Mouse (Mus musculus) heart, adult 2 months (tissue): ENCODE measurements around the gene Ube2r2. TPM values are rescaled to one million over a fixed set of nuclear protein-coding genes. Genes with fewer than 3 reads are reported as not detected.

ENCODE experiments used
- DNase-seq, 2 experiments: peaks; one replicate each; pipeline ENCODE4 v3.0.0; 2021
- H3K27ac ChIP-seq: fragments of 200-600 bp; 2 replicates; pipeline ENCODE4 v1.8.1; 2022
- H3K27me3 ChIP-seq: fragments of 200-500 bp; 2 replicates; pipeline ENCODE4 v1.6.1; 2012; ENCODE audit warnings: mild to moderate bottlenecking, low read length, inconsistent platforms, mixed read lengths; ENCODE audit not compliant: control insufficient read depth, insufficient read depth
- H3K36me3 ChIP-seq: fragments of 200-500 bp; 2 replicates; pipeline ENCODE4 v1.6.1; 2012; ENCODE audit warnings: low read length, inconsistent platforms; ENCODE audit not compliant: control insufficient read depth, insufficient read depth
- H3K4me1 ChIP-seq: fragments of 200-500 bp; 2 replicates; pipeline ENCODE4 v1.6.1; 2011; ENCODE audit warnings: low read length; ENCODE audit not compliant: control insufficient read depth, insufficient read depth
- H3K4me3 ChIP-seq: fragments of 200-600 bp; 2 replicates; pipeline ENCODE4 v1.8.1; 2022
- H3K79me2 ChIP-seq: fragments of 200-500 bp; replicated peaks from 2 replicates; pipeline ENCODE4 v1.6.1; 2012; ENCODE audit warnings: mild to moderate bottlenecking, inconsistent platforms, low read length, moderate library complexity, mixed read lengths; ENCODE audit not compliant: control insufficient read depth, insufficient read depth
- H3K9ac ChIP-seq: fragments of 200-500 bp; 2 replicates; pipeline ENCODE4 v1.6.1; 2012; ENCODE audit warnings: low read depth, mild to moderate bottlenecking, control low read depth, inconsistent platforms, low read length, mixed read lengths
- CTCF ChIP-seq: fragments of 200-600 bp; IDR thresholded peaks from 2 replicates; pipeline ENCODE4 v1.8.1; 2022; ENCODE audit warnings: antibody characterized with exemption, mild to moderate bottlenecking, moderate library complexity
- EP300 ChIP-seq: fragments of 200-500 bp; IDR thresholded peaks from 2 replicates; pipeline ENCODE4 v1.6.1; 2011; ENCODE audit warnings: low read depth, low read length, control low read depth; ENCODE audit not compliant: insufficient read depth
- POLR2A ChIP-seq: fragments of 200-500 bp; IDR thresholded peaks from 2 replicates; pipeline ENCODE4 v1.6.1; 2011; ENCODE audit warnings: mild to moderate bottlenecking, low read depth, low read length, control low read depth; ENCODE audit not compliant: insufficient read depth
- WGBS: fragments of 180-500 bp; shearing (Covaris S2); methylation state at CpG from one replicate; pipeline ENCODE4 v1.1.7; 2018; 5-methylcytosine and 5-hydroxymethylcytosine counted together
- intact Hi-C: fragments of 180-260 bp; cut with DNase I; formaldehyde crosslinking; loops from one replicate; pipeline ENCODE4 v1.15.1; 2025
- polyA plus RNA-seq: library from polyadenylated mRNA; depleted of rRNA; stranded (reverse); fragments of >200 nt; gene quantifications from 2 replicates; pipeline ENCODE4 v1.2.3, GENCODE M21; 2012
- total RNA-seq, 2 experiments: library from RNA; stranded (reverse); gene quantifications; 2 replicates each; pipeline ENCODE4 v1.2.3; 2021

Ube2r2 gene
- total and polyA plus RNA-seq, 3 experiments: 52.7 to 133 (median 121) TPM

DNA sequence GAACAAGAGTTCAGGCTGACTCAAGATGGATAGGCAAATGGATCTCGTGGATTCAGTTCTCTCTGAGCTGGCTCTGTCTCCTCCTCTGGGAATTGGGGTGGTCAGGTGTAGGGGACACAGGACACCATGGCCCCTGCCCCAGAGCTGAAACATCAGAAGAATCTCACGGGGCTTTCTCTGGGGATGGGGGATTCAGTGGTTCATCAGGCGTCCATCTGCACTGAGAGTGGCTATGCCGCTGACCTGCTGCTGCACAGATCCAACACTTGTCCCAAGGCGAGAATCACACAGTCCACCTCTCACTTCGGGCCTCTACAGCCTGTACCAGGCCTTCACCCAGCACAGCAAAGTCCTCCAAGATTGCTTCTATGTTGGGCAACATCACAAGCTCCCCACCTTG lies 20.5 kb upstream of the Ube2r2 start:
- Histone ChIP-seq H3K79me2 (no peaks in the 10 kb centered on the region), H3K4me3 (no peak overlapping the region), H3K27me3 (no peaks in the 10 kb centered on the region), H3K9ac (no peak overlapping the region), H3K4me1 (no peaks in the 10 kb centered on the region), H3K36me3 (no peaks in the 10 kb centered on the region), H3K27ac (no peak overlapping the region)
- no peak for DNase-seq
- 91% methylated on average over 6 of the region's 6 CpGs for WGBS
- TF ChIP-seq EP300 (no peak), CTCF (no peak), POLR2A (no peak)
- intact Hi-C loops: no loop called here

DNA sequence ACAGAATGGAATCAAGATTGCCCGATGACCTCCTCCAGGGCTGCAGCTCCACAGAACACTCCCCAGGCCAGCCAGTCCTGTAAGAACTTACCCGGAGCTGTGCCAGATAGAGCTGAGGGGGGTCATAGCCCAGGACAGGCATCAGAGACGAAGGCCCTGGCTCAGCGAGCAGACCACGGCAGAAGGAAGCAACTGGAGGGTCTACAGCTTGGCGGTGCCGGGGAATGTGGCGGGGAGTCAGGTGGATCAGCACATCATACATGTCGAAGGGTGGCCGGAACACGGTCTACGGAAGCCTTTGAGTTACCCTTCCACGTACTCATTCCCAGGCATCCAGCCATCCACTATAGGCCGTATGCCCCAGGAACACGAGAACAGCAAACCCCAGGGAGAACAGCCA lies 19.8 kb upstream of the Ube2r2 start:
- H3K9ac ChIP-seq: no peak overlapping the region
- WGBS: 94% methylated on average over 15 of the region's 15 CpGs
- no peaks in the 10 kb centered on the region for H3K4me1 ChIP-seq
- H3K27me3 ChIP-seq: no peaks in the 10 kb centered on the region
- H3K4me3 ChIP-seq: no peak overlapping the region
- H3K27ac ChIP-seq: no peak overlapping the region
- no peaks in the 10 kb centered on the region for H3K79me2 ChIP-seq
- H3K36me3 ChIP-seq: no peaks in the 10 kb centered on the region
- TF ChIP-seq CTCF (no peak), EP300 (no peak), POLR2A (no peak)
- intact Hi-C loops: no loop called here
- no peak for DNase-seq

DNA sequence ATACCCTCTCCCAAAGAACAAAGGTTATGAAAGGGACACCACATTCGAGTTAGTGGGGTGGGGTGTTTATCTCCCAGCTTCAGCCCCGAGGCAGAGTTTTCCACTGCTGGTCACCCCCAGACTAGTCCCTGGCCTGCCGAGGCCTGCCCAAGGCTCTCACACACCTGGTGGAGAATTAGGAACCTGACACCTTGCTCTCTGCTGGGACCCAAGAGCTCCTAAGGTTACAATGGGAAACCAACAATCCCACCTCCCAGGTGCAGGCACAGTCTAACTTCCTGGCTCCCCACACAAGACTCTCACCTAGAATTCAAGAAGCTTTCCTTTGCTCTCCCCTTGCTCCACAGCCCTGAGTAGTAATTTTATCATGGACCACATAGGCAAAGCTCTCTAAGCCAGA lies 18.7 kb upstream of the Ube2r2 start:
- DNase-seq: no peak
- intact Hi-C loops: no loop called here
- WGBS: 72% methylated on average over 3 of the region's 3 CpGs
- no peak for TF ChIP-seq EP300
- Histone ChIP-seq H3K9ac (no peak overlapping the region), H3K27ac (no peak overlapping the region), H3K36me3 (no peaks in the 10 kb centered on the region), H3K4me1 (no peaks in the 10 kb centered on the region), H3K4me3 (no peak overlapping the region), H3K79me2 (no peaks in the 10 kb centered on the region), H3K27me3 (no peaks in the 10 kb centered on the region)

DNA sequence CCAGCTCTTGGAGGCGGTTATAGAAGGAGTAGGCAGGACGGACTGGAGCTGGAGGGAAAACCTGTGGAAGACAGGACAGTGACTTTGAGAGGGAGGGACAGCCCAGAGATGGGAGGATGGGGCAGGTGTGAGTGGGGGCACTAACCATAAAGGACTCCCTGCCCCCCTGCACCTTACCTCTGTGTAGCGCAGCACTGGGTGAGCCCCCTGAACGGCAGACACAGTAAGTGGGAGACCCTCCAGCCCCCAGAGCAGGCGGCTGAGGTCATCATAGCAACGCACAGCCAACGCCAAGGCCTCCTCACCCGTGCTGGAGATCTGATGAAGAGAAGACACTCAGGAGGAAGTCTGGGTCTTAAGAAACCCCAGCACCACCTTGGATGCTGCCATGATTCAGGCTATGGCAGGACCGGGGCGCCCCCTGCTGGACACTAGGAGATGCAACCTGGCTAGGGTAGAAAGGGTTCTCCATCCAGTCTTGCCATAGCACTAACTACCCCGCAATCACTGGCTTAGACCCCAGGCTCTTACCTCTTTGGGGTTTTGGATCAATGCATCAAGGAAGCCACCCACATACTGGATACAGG lies 16.7 kb upstream of the Ube2r2 start:
- Histone ChIP-seq H3K79me2 (no peaks in the 10 kb centered on the region), H3K4me1 (peaks cover 2% of the 10 kb centered on the region; the same call in 1 of the 2 replicates), H3K27ac (no peak overlapping the region), H3K27me3 (no peaks in the 10 kb centered on the region), H3K9ac (no peak overlapping the region), H3K4me3 (no peak overlapping the region), H3K36me3 (no peaks in the 10 kb centered on the region)
- peak; percentile 50 to 70 for DNase-seq
- TF ChIP-seq POLR2A (no peak), CTCF (peak; percentile 89)
- 69% methylated on average over 11 of the region's 11 CpGs for WGBS
- intact Hi-C loops: loop anchor here (1.0 kb wide), 1 partner anchor 68 kb away; no protein-coding TSS in a partner anchor

DNA sequence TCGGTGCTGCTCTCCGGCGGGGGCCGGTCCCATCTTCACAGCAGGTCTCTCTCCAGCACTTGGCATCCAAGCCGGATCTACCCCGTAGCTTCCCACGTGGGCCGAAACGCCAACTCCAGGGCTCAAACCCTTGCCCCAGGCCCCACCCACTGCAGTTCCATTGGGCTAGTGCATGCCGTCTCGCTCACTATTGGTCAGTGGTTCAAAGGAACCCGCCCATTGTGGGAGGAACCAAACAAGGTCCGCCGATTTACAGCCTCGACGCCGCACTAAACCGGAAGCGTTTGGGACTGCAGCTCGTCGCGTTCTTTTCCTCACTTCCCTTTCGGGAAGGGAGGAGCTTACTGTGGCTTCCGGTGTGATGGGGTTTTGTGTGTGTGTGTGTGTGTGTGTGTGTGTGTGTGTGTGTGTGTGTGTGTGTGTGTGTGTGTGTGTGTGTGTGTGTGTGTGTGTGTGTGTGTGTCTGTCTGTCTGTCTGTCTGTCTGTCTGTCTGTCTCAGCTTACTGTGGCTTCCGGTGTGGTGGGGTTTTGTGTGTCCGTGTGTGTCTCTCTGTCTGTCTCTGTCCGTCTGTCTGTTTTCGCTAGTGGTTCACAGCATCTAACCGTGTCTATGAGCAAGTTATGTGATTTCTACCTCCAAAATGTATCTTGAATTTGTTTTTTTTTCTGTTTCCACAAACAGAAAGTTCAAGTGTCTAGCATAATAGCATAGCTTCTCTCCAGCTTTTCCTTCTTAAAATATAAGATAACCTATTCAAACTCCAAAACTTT lies 11.2 kb upstream of the Ube2r2 start, which contains the start of gene Nol6:
TSS of gene Nol6 (minus strand) at position 276 of the 772 bp plus-strand sequence.
- WGBS: 2% methylated on average over 29 of the region's 29 CpGs
- DNase-seq: peak; percentile 93 to 98
- Histone ChIP-seq H3K4me1 (peaks cover 2% of the 10 kb centered on the region; the same call in 1 of the 2 replicates), H3K79me2 (no peaks in the 10 kb centered on the region), H3K27me3 (no peaks in the 10 kb centered on the region), H3K9ac (peak within 1 kb of the TSS; percentile 39), H3K36me3 (no peaks in the 10 kb centered on the region), H3K4me3 (peak within 1 kb of the TSS; percentile 73), H3K27ac (peak within 1 kb of the TSS; percentile 68)
- intact Hi-C loops: loop anchor here (10.0 kb wide), 1 partner anchor 150 kb away; the partner anchor contains the start of gene Nfx1
- TF ChIP-seq EP300 (no peak), POLR2A (peak; percentile 55; the same call in 1 of the 2 replicates)

DNA sequence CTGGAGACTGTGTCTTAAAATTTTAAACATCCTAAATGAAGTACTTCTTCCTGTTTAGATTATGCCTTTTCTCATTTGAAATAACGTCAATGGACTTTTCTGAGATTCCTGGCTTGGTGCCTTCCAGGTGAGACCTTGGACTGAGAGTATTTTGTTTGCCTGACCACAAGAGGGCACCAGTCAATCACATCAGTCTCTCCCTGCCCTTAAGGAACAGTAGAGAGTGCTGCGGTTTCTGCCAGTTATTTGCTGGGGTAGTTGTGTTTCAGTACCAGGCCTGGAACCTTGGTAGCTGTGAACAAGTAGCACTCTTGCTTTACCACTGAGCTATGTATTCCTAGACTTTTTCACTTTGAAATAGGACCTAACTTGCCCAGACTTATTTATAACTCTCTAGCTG lies 6.1 kb upstream of the Ube2r2 start:
- H3K79me2 ChIP-seq: no peaks in the 10 kb centered on the region
- TF ChIP-seq EP300 (peak; percentile 88), CTCF (peak; percentile 92), POLR2A (no peak)
- H3K27ac ChIP-seq: no peak overlapping the region
- no peaks in the 10 kb centered on the region for H3K4me1 ChIP-seq
- H3K9ac ChIP-seq: no peak overlapping the region
- H3K36me3 ChIP-seq: no peaks in the 10 kb centered on the region; the same call in 1 of the 2 replicates
- no peaks in the 10 kb centered on the region for H3K27me3 ChIP-seq
- WGBS: 1% methylated on average over 2 of the region's 2 CpGs
- intact Hi-C loops: loop anchor here (1.0 to 10.0 kb wide), 3 partner anchors 37 to 155 kb away; partner anchors contain the start of genes Nfx1 and Ubap2
- peak; percentile 49 to 66 for DNase-seq
- no peak overlapping the region for H3K4me3 ChIP-seq
